In genomic region chr14:45142511-45142910, GRCm38 (mm10) we compare ENCODE assay signal across 10 mouse cellular contexts.
DNase-seq lines count a peak whose midpoint lies in the region; ATAC-seq and TF ChIP-seq lines count a peak whose summit lies in the region.
"Had no signal": no experiment of that assay in that cellular context is flagged by ENCODE, and none has a peak within 500 bp of the region (broad histone marks: within the 10 kb centered on the region; RNA-seq: fewer than 3 reads in every experiment).

No protein-coding gene starts in this region.

- no peak overlapping the region for H3K4me3 ChIP-seq in hindbrain, embryonic 10.5 days
- H3K4me3 ChIP-seq in hindbrain, embryonic 12.5 days: no peak overlapping the region
- H3K4me3 ChIP-seq in cortical plate, adult 2 months (ENCODE audit: insufficient read depth, low read length): no peak overlapping the region
- H3K4me3 ChIP-seq in hindbrain, embryonic 16.5 days (ENCODE audit: low read length): no peak overlapping the region
- H3K4me3 ChIP-seq: embryonic facial prominence, embryonic 13.5 days had no signal

- H3K27ac ChIP-seq in hindbrain, embryonic 10.5 days: no peak overlapping the region
- no peak overlapping the region for H3K27ac ChIP-seq in hindbrain, embryonic 12.5 days
- no peak overlapping the region for H3K27ac ChIP-seq in cortical plate, adult 2 months (ENCODE audit: insufficient read depth, low read length)
- H3K27ac ChIP-seq in hindbrain, embryonic 16.5 days (ENCODE audit: low read depth, low read length): no peak overlapping the region
- H3K27ac ChIP-seq: embryonic facial prominence, embryonic 13.5 days; macrophage had no signal

- H3K9ac ChIP-seq in hindbrain, embryonic 12.5 days: no peak overlapping the region
- H3K9ac ChIP-seq in hindbrain, embryonic 16.5 days (ENCODE audit: low read depth, low read length): no peak overlapping the region
- H3K9ac ChIP-seq: embryonic facial prominence, embryonic 13.5 days had no signal

- H3K36me3 ChIP-seq in hindbrain, embryonic 10.5 days: 0 out of 2 replicates have a peak, but pooled peaks cover 15% of the 10 kb centered on the region
- 0 out of 2 replicates have a peak, but pooled peaks cover 3% of the 10 kb centered on the region for H3K36me3 ChIP-seq in hindbrain, embryonic 12.5 days
- H3K36me3 ChIP-seq in hindbrain, embryonic 16.5 days (ENCODE audit: control insufficient read depth, insufficient read depth, low read length): 0 out of 2 replicates have a peak, but pooled peaks cover 2% of the 10 kb centered on the region
- H3K36me3 ChIP-seq: embryonic facial prominence, embryonic 13.5 days had no signal

- no peaks in the 10 kb centered on the region for H3K4me1 ChIP-seq in hindbrain, embryonic 10.5 days (replicated peaks)
- H3K4me1 ChIP-seq in hindbrain, embryonic 12.5 days: no peaks in the 10 kb centered on the region
- no peaks in the 10 kb centered on the region for H3K4me1 ChIP-seq in cortical plate, adult 2 months (ENCODE audit: control insufficient read depth, insufficient read depth, low read length)
- no peaks in the 10 kb centered on the region for H3K4me1 ChIP-seq in hindbrain, embryonic 16.5 days (ENCODE audit: control insufficient read depth, insufficient read depth, low read depth, low read length)

- peak; percentile 11 for DNase-seq in hindbrain, embryonic 10.5 days (ENCODE audit: low spot score)
- DNase-seq in ES-CJ7 (ENCODE audit: low read depth, low spot score): peak; percentile 60
- peak; percentile 49 to 57 for DNase-seq in left cerebral cortex, postnatal 10 days (ENCODE audit: extremely low spot score in 1 of 2, low spot score in 2 of 2)

- no peak for TF ChIP-seq POLR2A in cortical plate, adult 2 months (IDR thresholded peaks at IDR 0.05; ENCODE audit: extremely low read depth, insufficient read depth, low read length)

- peak; percentile 83 for TF ChIP-seq CTCF in cortical plate, adult 2 months (IDR thresholded peaks at IDR 0.05; ENCODE audit: extremely low read depth, insufficient read depth, low read length)

- no peak overlapping the region for H3K4me2 ChIP-seq in hindbrain, embryonic 12.5 days (replicated peaks)
- H3K4me2 ChIP-seq in hindbrain, embryonic 16.5 days (ENCODE audit: low read length): no peak overlapping the region
- H3K4me2 ChIP-seq: embryonic facial prominence, embryonic 13.5 days had no signal

- no peak for ATAC-seq in hindbrain, embryonic 12.5 days (ENCODE audit: low FRiP score)
- ATAC-seq in hindbrain, embryonic 16.5 days: peak; percentile 82
- peak; percentile 75 for ATAC-seq in monocyte, adult 5-6 weeks (replicated peaks; ENCODE audit: insufficient number of reproducible peaks, low FRiP score, low TSS enrichment, poor library complexity, severe bottlenecking)
- no peak for ATAC-seq in erythroblast, adult 5-6 weeks (replicated peaks; ENCODE audit: low FRiP score, poor library complexity, severe bottlenecking)

- H3K9me3 ChIP-seq in hindbrain, embryonic 10.5 days: no peaks in the 10 kb centered on the region
- no peaks in the 10 kb centered on the region for H3K9me3 ChIP-seq in hindbrain, embryonic 12.5 days (replicated peaks)
- H3K9me3 ChIP-seq in hindbrain, embryonic 16.5 days (ENCODE audit: control insufficient read depth, low read length): no peaks in the 10 kb centered on the region
- H3K9me3 ChIP-seq: embryonic facial prominence, embryonic 13.5 days had no signal

- H3K27me3 ChIP-seq in hindbrain, embryonic 10.5 days (ENCODE audit: insufficient read depth, poor library complexity, severe bottlenecking): no peaks in the 10 kb centered on the region
- H3K27me3 ChIP-seq in hindbrain, embryonic 12.5 days: no peaks in the 10 kb centered on the region
- no peaks in the 10 kb centered on the region for H3K27me3 ChIP-seq in hindbrain, embryonic 16.5 days (replicated peaks; ENCODE audit: control insufficient read depth, insufficient read depth, low read length)
- H3K27me3 ChIP-seq: embryonic facial prominence, embryonic 13.5 days had no signal

- 60% methylated on average over 4 of the region's 4 CpGs for whole genome bisulfite sequencing in hindbrain, embryonic 10.5 days
- 59% methylated on average over 4 of the region's 4 CpGs for WGBS in hindbrain, embryonic 12.5 days
- 65% methylated on average over 4 of the region's 4 CpGs for WGBS in hindbrain, embryonic 16.5 days

- intact Hi-C loops in left cerebral cortex, postnatal 10 days (cut with DNase I): loop anchor here (1.0 to 10.0 kb wide), 3 partner anchors 88 to 290 kb away; no protein-coding TSS in a partner anchor

Comparison
In these comparisons a context has a peak if more than half of its experiments do, and no peak if none do; other contexts are left out.
1. ATAC-seq: peak in hindbrain, embryonic 16.5 days (single experiment) and monocyte, adult 5-6 weeks (single experiment); none in hindbrain, embryonic 12.5 days (single experiment) and erythroblast, adult 5-6 weeks (single experiment).
2. Peak in every context shown above with its lines, with median percentiles within 50 percentile points of each other: DNase-seq.